Comparison of ENCODE assay signal across 8 mouse cellular contexts in the genomic region with DNA sequence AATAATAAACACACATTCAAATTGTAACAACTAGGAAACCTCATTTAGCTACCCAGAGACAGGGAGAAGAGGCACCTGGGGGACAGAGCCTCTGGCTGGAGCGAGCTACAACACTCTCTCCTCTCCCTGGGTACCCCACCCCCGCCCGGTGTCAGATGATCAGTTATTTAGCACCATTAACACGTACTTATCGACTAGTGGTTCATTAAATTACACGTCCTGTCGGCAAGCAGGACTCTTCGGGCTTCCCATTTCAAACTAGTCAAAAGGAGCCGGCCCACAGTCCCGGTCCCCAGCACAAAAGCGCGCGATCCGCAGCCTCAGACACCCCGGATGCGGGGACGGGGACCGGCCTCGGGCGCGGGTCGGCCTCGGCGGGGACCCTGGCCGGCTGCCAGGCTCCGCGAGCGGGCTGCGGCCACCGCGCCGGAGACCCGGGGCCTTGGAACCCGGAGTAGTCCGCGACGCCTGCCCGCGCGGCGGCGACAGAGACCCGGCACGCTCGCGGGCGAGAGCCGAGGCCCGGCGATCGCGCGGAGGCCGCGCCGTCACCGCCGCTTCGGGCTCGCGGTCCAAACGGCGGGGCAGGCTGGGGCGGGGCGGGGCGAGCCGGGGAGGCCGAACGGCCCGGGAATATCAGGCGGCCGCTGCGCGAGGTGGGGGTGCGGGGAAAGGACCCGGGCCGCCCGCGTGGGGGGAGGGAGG. TPM values are rescaled to one million over a fixed set of nuclear protein-coding genes. Genes with fewer than 3 reads are reported as not detected.
DNase-seq lines count a peak whose midpoint lies in the region; ATAC-seq and TF ChIP-seq lines count a peak whose summit lies in the region.

No protein-coding gene starts in this region.

- H3K4me1 ChIP-seq in E14TG2a.4 (replicated peaks; ENCODE audit: low read depth, low read length), result peaks cover 68% of the 10 kb centered on the region
- H3K4me1 ChIP-seq in heart, embryonic 13.5 days, result peaks cover 39% of the 10 kb centered on the region

- peak overlapping the region; percentile 99 for H3K27ac ChIP-seq in heart, embryonic 13.5 days (replicated peaks)
- peak overlapping the region; percentile 97 for H3K27ac ChIP-seq in left cerebral cortex, adult 2 months

- DNase-seq in cerebellum, adult 11 months, result peak; percentile 12
- no peak for DNase-seq in cerebellum, postnatal 14 days
- peak; percentile 27 for DNase-seq in embryo, embryonic 11.5 days (ENCODE audit: low read depth, low spot score)
- DNase-seq in left cerebral cortex, adult 2 months (ENCODE audit: extremely low spot score in 1 of 2, low spot score in 2 of 2), result no peak
- peak; percentile 53 for DNase-seq in mesoderm, embryonic 11.5 days (ENCODE audit: low read depth, low spot score)
- DNase-seq in splenic B cell, adult 2 months (ENCODE audit: low read depth, low spot score), result peak; percentile 70

- peak; percentile 78 for ATAC-seq in heart, embryonic 13.5 days (ENCODE audit: extremely low read depth, insufficient number of reproducible peaks, low FRiP score, low TSS enrichment)

- intact Hi-C loops in left cerebral cortex, adult 2 months (cut with DNase I), result loop anchor here (2.0 to 5.0 kb wide), 2 partner anchors 32 to 59 kb away; no protein-coding TSS in a partner anchor

- peak overlapping the region; percentile 79 for H3K4me2 ChIP-seq in heart, embryonic 13.5 days

- peaks cover 12% of the 10 kb centered on the region for H3K36me3 ChIP-seq in E14TG2a.4 (ENCODE audit: insufficient read depth, low read length)
- no peaks in the 10 kb centered on the region for H3K36me3 ChIP-seq in heart, embryonic 13.5 days
- H3K36me3 ChIP-seq in splenic B cell, adult 2 months (ENCODE audit: control insufficient read depth, insufficient read depth, low read length, poor library complexity, severe bottlenecking), result no peaks in the 10 kb centered on the region

- WGBS in heart, embryonic 13.5 days, result under 1% methylated on average over 64 of the region's 79 CpGs

- H3K4me3 ChIP-seq in E14TG2a.4 (replicated peaks; ENCODE audit: low read length), result peak overlapping the region; percentile 89
- peak overlapping the region; percentile 90 for H3K4me3 ChIP-seq in heart, embryonic 13.5 days
- H3K4me3 ChIP-seq in left cerebral cortex, adult 2 months, result peak overlapping the region; percentile 90

- TF ChIP-seq CTCF in E14TG2a.4 (conservative IDR thresholded peaks at IDR 0.05; ENCODE audit: low read length), result no peak
- TF ChIP-seq CTCF in left cerebral cortex, adult 2 months (IDR thresholded peaks at IDR 0.05), result no peak

- peak overlapping the region; percentile 97 for H3K9ac ChIP-seq in heart, embryonic 13.5 days

- H3K9me3 ChIP-seq in E14TG2a.4 (ENCODE audit: low read length), result no peaks in the 10 kb centered on the region
- H3K9me3 ChIP-seq in heart, embryonic 13.5 days, result no peaks in the 10 kb centered on the region

- H3K27me3 ChIP-seq in E14TG2a.4 (ENCODE audit: insufficient read depth, low read length), result no peaks in the 10 kb centered on the region
- H3K27me3 ChIP-seq in heart, embryonic 13.5 days (replicated peaks), result no peaks in the 10 kb centered on the region
- H3K27me3 ChIP-seq in splenic B cell, adult 2 months (ENCODE audit: control insufficient read depth, insufficient read depth, low read length, poor library complexity, severe bottlenecking), result no peaks in the 10 kb centered on the region

RNA-seq across cellular contexts. Expression of a gene that starts 0.7 kb away (rescaled TPM):
- 22.8 and 26.1 TPM in 2 replicates for polyA plus RNA-seq in heart, embryonic 13.5 days (2015; fragmentation: Nextera tagmentation; extraction: Ambion mirVana)
- total RNA-seq in left cerebral cortex, adult 2 months (2021), result 100 to 1,000 TPM in 1 of 2 experiments, 10 to 100 TPM in 1; 94.6 to 107 TPM

Comparison
In these comparisons a context has a peak if more than half of its experiments do, and no peak if none do; other contexts are left out.
1. DNase-seq: peak in cerebellum, adult 11 months (single experiment), embryo, embryonic 11.5 days (single experiment), mesoderm, embryonic 11.5 days (single experiment) and splenic B cell, adult 2 months (single experiment); none in cerebellum, postnatal 14 days (0 of 2) and left cerebral cortex, adult 2 months (0 of 2).
2. Peak in every context shown above with its lines, with median percentiles within 50 percentile points of each other: H3K4me3 ChIP-seq.